Comparison of ENCODE assay signal across 18 mouse cellular contexts in the genomic region with DNA sequence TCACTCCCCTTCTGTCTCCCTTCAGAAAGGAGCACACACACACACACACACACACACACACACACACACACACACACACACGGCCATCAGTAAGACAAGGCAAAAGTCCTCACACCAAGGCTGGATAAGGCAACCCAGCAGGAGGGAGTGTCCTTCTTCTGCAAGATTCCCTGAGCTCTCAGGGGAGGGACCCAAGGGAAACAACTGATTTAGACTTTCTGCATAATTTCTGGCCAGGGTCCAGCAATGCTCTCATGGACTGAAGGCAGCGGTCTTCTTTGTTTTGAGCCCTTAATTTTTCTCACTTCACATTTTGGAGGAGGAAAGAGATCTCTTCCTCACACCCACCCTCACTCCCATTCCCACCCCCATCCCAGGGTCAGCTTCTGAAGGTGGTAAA.
DNase-seq lines count a peak whose midpoint lies in the region; ATAC-seq lines count a peak whose summit lies in the region.
"Had no signal": no experiment of that assay in that cellular context is flagged by ENCODE, and none has a peak within 500 bp of the region (broad histone marks: within the 10 kb centered on the region; RNA-seq: fewer than 3 reads in every experiment).

No protein-coding gene starts in this region.

- peak; percentile 43 for DNase-seq in adrenal gland, postnatal 10 days
- no peak for DNase-seq in adrenal gland, adult (ENCODE audit: inconsistent age in 2 of 2, low spot score in 1 of 2)
- peak; percentile 37 to 64 for DNase-seq in heart, postnatal 10 days
- DNase-seq in heart, adult 9 months (ENCODE audit: low spot score in 2 of 2), result no peak
- peak; percentile 27 for DNase-seq in midbrain, embryonic 14.5 days
- no peak for DNase-seq in midbrain, embryonic 11.5 days (ENCODE audit: low spot score, missing footprints)
- peak; percentile 24 for DNase-seq in lung, postnatal 25 days (ENCODE audit: low spot score)
- no peak for DNase-seq in liver, embryonic 11.5 days (ENCODE audit: low spot score)
- DNase-seq: gastrocnemius, adult 2 months; layer of hippocampus, postnatal 36 days; left cerebral cortex, postnatal 4 days; liver, embryonic 13.5 days; right cerebral cortex, postnatal 25 days had no signal

- no peak overlapping the region for H3K27ac ChIP-seq in midbrain, embryonic 14.5 days (replicated peaks; ENCODE audit: low read depth, low read length)
- no peak overlapping the region for H3K27ac ChIP-seq in midbrain, embryonic 11.5 days (ENCODE audit: low read depth, low read length)
- no peak overlapping the region for H3K27ac ChIP-seq in liver, embryonic 11.5 days (ENCODE audit: low read depth, low read length)
- H3K27ac ChIP-seq: embryonic facial prominence, embryonic 13.5 days; forebrain, embryonic 12.5 days; gastrocnemius, adult 2 months; hindbrain, embryonic 14.5 days; liver, embryonic 13.5 days; neural tube, embryonic 13.5 days had no signal

- H3K36me3 ChIP-seq in midbrain, embryonic 14.5 days (ENCODE audit: control insufficient read depth, insufficient read depth, low read length), result no peaks in the 10 kb centered on the region
- no peaks in the 10 kb centered on the region for H3K36me3 ChIP-seq in midbrain, embryonic 11.5 days (ENCODE audit: control insufficient read depth, insufficient read depth, low read length)
- H3K36me3 ChIP-seq in liver, embryonic 11.5 days (ENCODE audit: control insufficient read depth, insufficient read depth, low read length), result no peaks in the 10 kb centered on the region
- H3K36me3 ChIP-seq: embryonic facial prominence, embryonic 13.5 days; forebrain, embryonic 12.5 days; liver, embryonic 13.5 days; neural tube, embryonic 13.5 days had no signal

- 65% methylated on average over 2 of the region's 2 CpGs for whole genome bisulfite sequencing in midbrain, embryonic 14.5 days
- WGBS in midbrain, embryonic 11.5 days, result 72% methylated on average over 2 of the region's 2 CpGs
- WGBS in liver, embryonic 11.5 days, result 55% methylated on average over 2 of the region's 2 CpGs

- no peak overlapping the region for H3K9ac ChIP-seq in midbrain, embryonic 14.5 days (replicated peaks; ENCODE audit: low read length)
- no peak overlapping the region for H3K9ac ChIP-seq in midbrain, embryonic 11.5 days (ENCODE audit: low read length)
- H3K9ac ChIP-seq in liver, embryonic 11.5 days (ENCODE audit: low read depth, low read length), result no peak overlapping the region
- H3K9ac ChIP-seq: embryonic facial prominence, embryonic 13.5 days; forebrain, embryonic 12.5 days; hindbrain, embryonic 14.5 days; liver, embryonic 13.5 days; neural tube, embryonic 13.5 days had no signal

- H3K4me2 ChIP-seq in midbrain, embryonic 14.5 days (ENCODE audit: low read length), result no peak overlapping the region
- H3K4me2 ChIP-seq in midbrain, embryonic 11.5 days, result no peak overlapping the region
- no peak overlapping the region for H3K4me2 ChIP-seq in liver, embryonic 11.5 days
- H3K4me2 ChIP-seq: embryonic facial prominence, embryonic 13.5 days; forebrain, embryonic 12.5 days; hindbrain, embryonic 14.5 days; liver, embryonic 13.5 days; neural tube, embryonic 13.5 days had no signal

- H3K4me1 ChIP-seq in midbrain, embryonic 14.5 days (ENCODE audit: control insufficient read depth, insufficient read depth, low read length), result no peaks in the 10 kb centered on the region
- H3K4me1 ChIP-seq in midbrain, embryonic 11.5 days (ENCODE audit: control insufficient read depth, insufficient read depth, low read length), result no peaks in the 10 kb centered on the region
- no peaks in the 10 kb centered on the region for H3K4me1 ChIP-seq in liver, embryonic 11.5 days (replicated peaks; ENCODE audit: control insufficient read depth, insufficient read depth, low read length)
- H3K4me1 ChIP-seq: embryonic facial prominence, embryonic 13.5 days; forebrain, embryonic 12.5 days; liver, embryonic 13.5 days; neural tube, embryonic 13.5 days had no signal

- H3K4me3 ChIP-seq in midbrain, embryonic 14.5 days (replicated peaks; ENCODE audit: low read depth, low read length), result no peak overlapping the region
- no peak overlapping the region for H3K4me3 ChIP-seq in midbrain, embryonic 11.5 days (ENCODE audit: low read depth, low read length)
- H3K4me3 ChIP-seq in liver, embryonic 11.5 days (ENCODE audit: low read depth, low read length), result no peak overlapping the region
- H3K4me3 ChIP-seq: embryonic facial prominence, embryonic 13.5 days; forebrain, embryonic 12.5 days; gastrocnemius, adult 2 months; liver, embryonic 13.5 days; neural tube, embryonic 13.5 days had no signal

- intact Hi-C loops in heart, postnatal 10 days (cut with DNase I), result no loop called here

- H3K9me3 ChIP-seq in midbrain, embryonic 14.5 days (ENCODE audit: control insufficient read depth, low read length), result no peaks in the 10 kb centered on the region
- no peaks in the 10 kb centered on the region for H3K9me3 ChIP-seq in midbrain, embryonic 11.5 days (ENCODE audit: control insufficient read depth, low read length)
- no peaks in the 10 kb centered on the region for H3K9me3 ChIP-seq in liver, embryonic 11.5 days (ENCODE audit: control insufficient read depth, low read length)
- H3K9me3 ChIP-seq: embryonic facial prominence, embryonic 13.5 days; forebrain, embryonic 12.5 days; liver, embryonic 13.5 days; neural tube, embryonic 13.5 days had no signal

- H3K27me3 ChIP-seq in midbrain, embryonic 14.5 days (ENCODE audit: control insufficient read depth, insufficient read depth, low read length), result no peaks in the 10 kb centered on the region
- no peaks in the 10 kb centered on the region for H3K27me3 ChIP-seq in midbrain, embryonic 11.5 days (ENCODE audit: control insufficient read depth, insufficient read depth, low read length)
- H3K27me3 ChIP-seq in liver, embryonic 11.5 days (replicated peaks; ENCODE audit: control insufficient read depth, insufficient read depth, low read length), result no peaks in the 10 kb centered on the region
- H3K27me3 ChIP-seq: embryonic facial prominence, embryonic 13.5 days; forebrain, embryonic 12.5 days; liver, embryonic 13.5 days; neural tube, embryonic 13.5 days had no signal

- no peak for ATAC-seq in midbrain, embryonic 14.5 days (ENCODE audit: low FRiP score, low TSS enrichment)
- no peak for ATAC-seq in midbrain, embryonic 11.5 days (ENCODE audit: low FRiP score)
- ATAC-seq in liver, embryonic 11.5 days (replicated peaks; ENCODE audit: low FRiP score), result no peak
- ATAC-seq: Patski had no signal

Comparison
In these comparisons a context has a peak if more than half of its experiments do, and no peak if none do; other contexts are left out.
1. DNase-seq: peak in adrenal gland, postnatal 10 days (single experiment), heart, postnatal 10 days (2 of 2), midbrain, embryonic 14.5 days (single experiment) and lung, postnatal 25 days (single experiment); none in adrenal gland, adult (0 of 2), heart, adult 9 months (0 of 2), midbrain, embryonic 11.5 days (single experiment) and liver, embryonic 11.5 days (single experiment).